Mouse (Mus musculus): ENCODE data around the gene Il11ra2.
"Not testable (repeated sequence)": the region's sequence is repeated elsewhere in the genome, so short reads cannot be mapped to it uniquely, and the experiment has no call there.

- TF ChIP-seq CTCF, EP300 (IDR thresholded peaks at IDR 0.05): not testable (repeated sequence)
Measured at GRCm38 (mm10) chr4:42629419-42629818, 32.3 kb downstream of the Il11ra2 start, which contains the start of gene Gm2564.

Measured in lung, postnatal 0 days (tissue).